Mouse (Mus musculus): ENCODE results near the gene Tmem200c. TPM values are rescaled to one million over a fixed set of nuclear protein-coding genes. Genes with fewer than 3 reads are reported as not detected.

Gene Tmem200c
- 0.03 TPM in 1 of 2 replicates, not detected in the other for polyA plus RNA-seq (2012; ENCODE audit: low replicate concordance)

DNA sequence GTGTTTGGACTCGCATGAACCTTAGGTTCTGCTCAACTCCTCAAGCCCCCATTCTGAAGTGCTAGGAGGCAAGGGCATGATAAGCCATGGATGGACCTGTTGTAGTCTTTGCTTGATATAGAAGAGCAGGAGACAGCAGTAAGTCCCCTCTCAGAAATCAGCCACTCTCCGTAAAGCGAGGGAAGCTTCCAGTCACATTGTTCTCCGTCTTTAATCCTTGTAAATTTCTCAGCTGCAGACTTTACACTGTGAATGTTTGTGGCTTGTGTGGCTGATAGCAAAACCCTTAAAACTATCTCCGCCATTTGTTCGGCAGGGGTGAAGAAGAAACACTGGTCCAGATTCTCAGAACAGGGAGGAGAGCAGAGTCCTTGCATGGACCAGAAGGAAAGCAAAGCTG, at the start of gene Tmem200c:
Gene Tmem200c, plus strand, starts transcription at position 301 of the 400 bp plus-strand sequence.

Other genes with a start within 250 kb of the Tmem200c start
- gene Epb41l3, start 249.1 kb downstream of the Tmem200c start, polyA plus RNA-seq (2012; ENCODE audit: low replicate concordance): 7.1 and 17.3 TPM in 2 replicates